Comparison of ENCODE assay signal across 20 mouse cellular contexts in genomic region chr5:75754356-75754755, GRCm38 (mm10).
DNase-seq lines count a peak whose midpoint lies in the region; ATAC-seq and TF ChIP-seq lines count a peak whose summit lies in the region.
"Had no signal": no experiment of that assay in that cellular context is flagged by ENCODE, and none has a peak within 500 bp of the region (broad histone marks: within the 10 kb centered on the region; RNA-seq: fewer than 3 reads in every experiment).

No protein-coding gene starts in this region.

- H3K36me3 ChIP-seq in kidney, postnatal 0 days (ENCODE audit: insufficient read depth, low read length), result no peaks in the 10 kb centered on the region
- no peaks in the 10 kb centered on the region for H3K36me3 ChIP-seq in embryonic facial prominence, embryonic 10.5 days (replicated peaks)
- no peaks in the 10 kb centered on the region for H3K36me3 ChIP-seq in hindbrain, postnatal 0 days (ENCODE audit: insufficient read depth, low read length)
- H3K36me3 ChIP-seq: embryonic facial prominence, embryonic 15.5 days; forebrain, embryonic 12.5 days; heart, embryonic 12.5 days; intestine, embryonic 15.5 days; limb, embryonic 10.5 days; neural tube, embryonic 12.5 days had no signal

- H3K4me1 ChIP-seq in kidney, postnatal 0 days (replicated peaks; ENCODE audit: insufficient read depth, low read length), result no peaks in the 10 kb centered on the region
- H3K4me1 ChIP-seq in embryonic facial prominence, embryonic 10.5 days, result peaks cover 11% of the 10 kb centered on the region
- H3K4me1 ChIP-seq in hindbrain, postnatal 0 days (ENCODE audit: insufficient read depth, low read length), result 0 out of 2 replicates have a peak, but pooled peaks cover 3% of the 10 kb centered on the region
- H3K4me1 ChIP-seq: embryonic facial prominence, embryonic 15.5 days; intestine, embryonic 15.5 days; limb, embryonic 10.5 days had no signal

- no peak overlapping the region for H3K4me3 ChIP-seq in kidney, postnatal 0 days (replicated peaks; ENCODE audit: low read depth, low read length)
- no peak overlapping the region for H3K4me3 ChIP-seq in embryonic facial prominence, embryonic 10.5 days
- H3K4me3 ChIP-seq in hindbrain, postnatal 0 days (ENCODE audit: low read length), result no peak overlapping the region
- H3K4me3 ChIP-seq: embryonic facial prominence, embryonic 15.5 days; forebrain, embryonic 12.5 days; heart, embryonic 12.5 days; intestine, embryonic 15.5 days; left cerebral cortex, adult 2 months; limb, embryonic 10.5 days; neural tube, embryonic 12.5 days had no signal

- 0 out of 2 replicates have a peak overlapping the region, but pooled peaks have one; percentile 25 for H3K27ac ChIP-seq in kidney, postnatal 0 days
- peak overlapping the region; percentile 49 for H3K27ac ChIP-seq in embryonic facial prominence, embryonic 10.5 days (replicated peaks)
- H3K27ac ChIP-seq in hindbrain, postnatal 0 days, result peak overlapping the region; percentile 26; the same call in 1 of the 2 replicates
- H3K27ac ChIP-seq: embryonic facial prominence, embryonic 15.5 days; forebrain, embryonic 12.5 days; intestine, embryonic 15.5 days; left cerebral cortex, adult 2 months; limb, embryonic 10.5 days; neural tube, embryonic 12.5 days had no signal

- H3K9ac ChIP-seq in kidney, postnatal 0 days (ENCODE audit: low read depth, low read length), result no peak overlapping the region
- no peak overlapping the region for H3K9ac ChIP-seq in hindbrain, postnatal 0 days (replicated peaks; ENCODE audit: low read length)
- H3K9ac ChIP-seq: embryonic facial prominence, embryonic 15.5 days; forebrain, embryonic 12.5 days; heart, embryonic 12.5 days; intestine, embryonic 15.5 days; lung, embryonic 14.5 days; neural tube, embryonic 12.5 days had no signal

- no peaks in the 10 kb centered on the region for H3K27me3 ChIP-seq in kidney, postnatal 0 days (ENCODE audit: insufficient read depth, low read length)
- no peaks in the 10 kb centered on the region for H3K27me3 ChIP-seq in embryonic facial prominence, embryonic 10.5 days (replicated peaks; ENCODE audit: low read depth, poor library complexity, severe bottlenecking)
- no peaks in the 10 kb centered on the region for H3K27me3 ChIP-seq in hindbrain, postnatal 0 days (ENCODE audit: insufficient read depth, low read length)
- H3K27me3 ChIP-seq: embryonic facial prominence, embryonic 15.5 days; forebrain, embryonic 12.5 days; intestine, embryonic 15.5 days; neural tube, embryonic 12.5 days had no signal

- ATAC-seq in kidney, postnatal 0 days (replicated peaks; ENCODE audit: low FRiP score, low read depth), result no peak
- no peak for ATAC-seq in hindbrain, postnatal 0 days
- ATAC-seq: intestine, embryonic 15.5 days had no signal

- WGBS in kidney, postnatal 0 days, result 59% methylated on average over 7 of the region's 7 CpGs
- WGBS in embryonic facial prominence, embryonic 10.5 days, result 65% methylated on average over 7 of the region's 7 CpGs
- WGBS in hindbrain, postnatal 0 days, result 32% methylated on average over 7 of the region's 7 CpGs

- DNase-seq in kidney, postnatal 0 days (ENCODE audit: low spot score), result no peak
- no peak for DNase-seq in kidney, adult 9 months
- DNase-seq in R1 (ENCODE audit: low read depth, low spot score), result peak; percentile 26
- no peak for DNase-seq in embryonic facial prominence, embryonic 10.5 days (ENCODE audit: low spot score)
- DNase-seq in hindbrain, postnatal 0 days (ENCODE audit: low spot score), result no peak
- DNase-seq in cerebellum, adult 11-12 months, result no peak
- no peak for DNase-seq in spleen, postnatal 36 days (ENCODE audit: low spot score in 2 of 2)
- DNase-seq: adrenal gland, adult 2 months; kidney, postnatal 14 days; lung, postnatal 4 days; thymus, adult 18-20 months had no signal

- no peak for TF ChIP-seq CTCF in kidney, postnatal 0 days (IDR thresholded peaks at IDR 0.05; ENCODE audit: low read depth)
- no peak for TF ChIP-seq CTCF in hindbrain, postnatal 0 days (IDR thresholded peaks at IDR 0.05; ENCODE audit: low read depth)

- H3K9me3 ChIP-seq in kidney, postnatal 0 days (replicated peaks; ENCODE audit: low read length), result no peaks in the 10 kb centered on the region
- no peaks in the 10 kb centered on the region for H3K9me3 ChIP-seq in embryonic facial prominence, embryonic 10.5 days
- H3K9me3 ChIP-seq in hindbrain, postnatal 0 days (ENCODE audit: low read length), result no peaks in the 10 kb centered on the region
- H3K9me3 ChIP-seq: embryonic facial prominence, embryonic 15.5 days; forebrain, embryonic 12.5 days; heart, embryonic 12.5 days; intestine, embryonic 15.5 days; limb, embryonic 10.5 days; neural tube, embryonic 12.5 days had no signal

- no peak overlapping the region for H3K4me2 ChIP-seq in kidney, postnatal 0 days (ENCODE audit: low read length)
- no peak overlapping the region for H3K4me2 ChIP-seq in hindbrain, postnatal 0 days (ENCODE audit: low read depth, low read length)
- H3K4me2 ChIP-seq: embryonic facial prominence, embryonic 15.5 days; forebrain, embryonic 12.5 days; heart, embryonic 12.5 days; intestine, embryonic 15.5 days; liver, embryonic 11.5 days; lung, embryonic 14.5 days; neural tube, embryonic 12.5 days had no signal
